Mouse (Mus musculus): ENCODE results near the gene Tgfa.

DNA sequence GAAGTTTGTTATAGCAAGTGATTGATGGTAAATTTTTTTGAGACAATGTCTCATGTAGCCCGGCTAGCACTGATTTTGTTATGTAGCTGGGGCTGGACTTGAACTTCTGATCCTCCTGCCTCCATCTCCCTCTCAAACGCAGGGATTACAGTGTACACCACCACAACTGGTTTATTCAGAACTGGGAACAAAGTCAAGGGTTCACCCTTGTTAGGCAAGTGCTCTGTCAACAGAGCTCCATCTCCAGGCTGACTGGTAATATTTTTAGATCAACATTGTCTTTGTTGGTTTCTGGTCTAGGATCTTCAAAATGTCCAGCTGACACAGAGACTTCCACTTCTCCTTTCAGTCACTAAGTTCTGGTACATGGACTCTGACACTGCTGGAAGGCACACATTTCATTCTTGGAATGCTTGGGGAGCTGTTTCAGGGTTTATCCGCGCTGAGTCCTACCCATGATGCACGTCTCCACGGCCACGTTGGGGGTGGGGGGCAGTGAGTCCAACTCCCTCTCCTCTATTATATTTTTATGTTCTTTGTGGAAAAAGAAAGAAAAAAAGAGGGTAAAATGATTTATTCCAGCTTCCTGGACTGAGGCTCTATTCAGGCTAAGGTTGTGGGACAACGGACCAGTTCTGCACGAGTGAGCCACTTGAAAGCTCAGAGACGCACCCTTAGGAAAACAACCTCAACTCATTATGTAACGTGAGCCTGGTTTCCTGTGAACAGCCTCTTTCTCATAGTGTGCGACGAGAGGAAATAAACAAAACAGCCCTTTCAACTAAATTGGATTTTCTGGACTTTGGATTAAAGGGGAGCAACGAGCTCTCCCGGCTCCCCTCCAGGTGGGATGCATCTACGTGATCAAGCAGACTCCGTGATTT, 14.4 kb downstream of the Tgfa start:
- TF ChIP-seq USF1 (IDR thresholded peaks at IDR 0.05; ENCODE audit: low read depth, low read length) (no peak), CTCF (IDR thresholded peaks at IDR 0.05 in 2 of 3, conservative IDR thresholded peaks at IDR 0.05 in 1 of 3; ENCODE audit: control insufficient read depth in 1 of 3, insufficient read depth in 1 of 3, low read depth in 2 of 3, low read length in 3 of 3, poor library complexity in 1 of 3, severe bottlenecking in 1 of 3) (no peak)

Data from MEL (cell line).